Mouse (Mus musculus) heart, embryonic 10.5 days (tissue): ENCODE measurements around the gene Mdm2. TPM values are rescaled to one million over a fixed set of nuclear protein-coding genes. Genes with fewer than 3 reads are reported as not detected.

ENCODE experiments used
- DNase-seq: peaks from one replicate; pipeline ENCODE4 v3.0.0-alpha.2; 2017; ENCODE audit warnings: low spot score
- H3K27ac ChIP-seq: fragments of 300-500 bp; sonication (generic); 2 replicates; pipeline ENCODE4 v1.5.1; 2016; ENCODE audit warnings: mild to moderate bottlenecking
- H3K27me3 ChIP-seq: fragments of 300-500 bp; sonication (generic); 2 replicates; pipeline ENCODE4 v1.6.1; 2016; ENCODE audit warnings: mild to moderate bottlenecking; ENCODE audit not compliant: poor library complexity, insufficient read depth, severe bottlenecking
- H3K36me3 ChIP-seq: fragments of 300-500 bp; sonication (generic); 2 replicates; pipeline ENCODE4 v1.6.1; 2016; ENCODE audit warnings: mild to moderate bottlenecking, moderate library complexity
- H3K4me1 ChIP-seq: fragments of 300-500 bp; sonication (generic); 2 replicates; pipeline ENCODE4 v1.6.1; 2016; ENCODE audit warnings: mild to moderate bottlenecking
- H3K4me3 ChIP-seq: fragments of 300-500 bp; sonication (generic); 2 replicates; pipeline ENCODE4 v1.5.1; 2016; ENCODE audit warnings: mild to moderate bottlenecking, moderate library complexity
- H3K9me3 ChIP-seq: fragments of 300-500 bp; sonication (generic); 2 replicates; pipeline ENCODE4 v1.6.1; 2016; ENCODE audit warnings: mild to moderate bottlenecking, moderate library complexity
- WGBS: fragments of 180-500 bp; shearing (Covaris S2); methylation state at CpG from one replicate; pipeline ENCODE4 v1.1.7; 2016; 5-methylcytosine and 5-hydroxymethylcytosine counted together
- polyA plus RNA-seq: library from polyadenylated mRNA; unstranded; fragments of >200 nt; fragmentation: Nextera tagmentation; extraction: Ambion mirVana; gene quantifications from 2 replicates; pipeline ENCODE4 v1.2.1, GENCODE M21; 2016

The Mdm2 gene
- polyA plus RNA-seq, 1 experiment from 2014 or later: 56.4 TPM

DNA sequence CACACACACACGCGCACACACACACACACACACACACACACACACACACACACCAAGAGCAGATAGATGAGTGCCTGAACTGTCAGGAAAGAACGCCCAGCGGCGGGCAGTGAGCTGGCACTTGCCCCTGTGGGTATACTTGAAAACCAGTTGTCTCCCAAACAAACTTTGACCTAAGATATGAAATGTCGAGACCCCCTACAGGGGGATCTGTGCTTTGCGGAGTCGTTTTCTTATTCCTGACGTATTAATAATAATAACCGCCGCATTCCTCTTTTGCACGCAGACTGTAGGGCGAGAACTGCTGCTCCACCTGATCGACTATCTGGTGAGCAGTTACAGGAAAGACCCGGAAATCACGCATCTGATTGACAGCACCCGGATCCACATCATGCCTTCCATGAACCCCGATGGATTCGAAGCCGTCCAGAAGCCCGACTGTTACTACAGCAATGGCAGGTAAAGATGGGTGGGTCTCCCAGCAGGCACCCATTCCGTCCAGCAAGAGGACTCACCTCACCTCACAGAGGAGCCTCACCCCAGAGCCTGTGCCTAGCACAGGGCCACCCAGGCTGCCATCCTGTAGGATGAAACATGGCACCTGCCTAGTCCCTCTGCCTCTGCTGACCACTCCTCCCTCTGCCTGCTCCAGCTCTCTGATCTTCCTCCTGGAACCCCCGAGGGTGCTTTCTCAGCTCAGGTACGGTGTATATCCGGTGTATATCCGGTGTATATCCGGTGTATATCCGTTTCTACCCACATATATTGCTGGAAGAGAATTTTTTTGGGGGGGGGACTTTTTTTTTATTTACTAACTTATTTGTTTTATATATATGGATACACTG is 42.7 kb downstream of the Mdm2 start:
- DNase-seq: no peak
- H3K27ac ChIP-seq: no peak overlapping the region
- H3K9me3 ChIP-seq: no peaks in the 10 kb centered on the region
- H3K36me3 ChIP-seq: no peaks in the 10 kb centered on the region
- H3K4me1 ChIP-seq: peaks cover 11% of the 10 kb centered on the region
- H3K4me3 ChIP-seq: no peak overlapping the region
- no peaks in the 10 kb centered on the region for H3K27me3 ChIP-seq
- WGBS: 88% methylated on average over 28 of the region's 28 CpGs

- no peak overlapping the region for H3K4me3 ChIP-seq
- no peaks in the 10 kb centered on the region for H3K27me3 ChIP-seq
- no peak for DNase-seq
- 89% methylated on average over 9 of the region's 9 CpGs for WGBS
- H3K27ac ChIP-seq: no peak overlapping the region
- peaks cover 11% of the 10 kb centered on the region for H3K4me1 ChIP-seq
- no peaks in the 10 kb centered on the region for H3K36me3 ChIP-seq
- H3K9me3 ChIP-seq: no peaks in the 10 kb centered on the region
Observed at GRCm38 (mm10) chr10:117666947-117667630, 43.5 kb downstream of the Mdm2 start.

DNA sequence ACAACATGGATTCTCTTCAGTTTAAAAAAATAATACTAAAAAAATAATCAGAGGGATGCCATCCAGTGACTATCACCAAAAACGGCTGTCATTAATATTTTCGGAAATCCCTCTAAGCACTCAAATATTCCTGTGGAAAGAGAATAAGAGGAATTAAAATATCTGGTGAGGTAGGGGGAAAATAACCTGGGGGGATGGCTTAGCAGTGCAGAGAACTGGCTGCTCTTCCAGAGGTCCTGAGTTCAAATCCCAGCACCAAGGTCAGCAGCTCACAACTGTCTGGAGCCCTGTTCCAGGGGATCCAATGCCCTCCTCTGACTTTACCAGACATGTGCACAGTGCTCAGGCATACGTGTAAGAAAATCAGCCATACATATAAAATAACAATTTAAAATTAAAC is 44.2 kb downstream of the Mdm2 start:
- Histone ChIP-seq H3K27ac (no peak overlapping the region), H3K9me3 (no peaks in the 10 kb centered on the region), H3K4me3 (no peak overlapping the region), H3K36me3 (no peaks in the 10 kb centered on the region), H3K4me1 (peaks cover 11% of the 10 kb centered on the region), H3K27me3 (no peaks in the 10 kb centered on the region)
- no peak for DNase-seq
- WGBS: 88% methylated on average over 3 of the region's 3 CpGs

- Histone ChIP-seq H3K36me3 (no peaks in the 10 kb centered on the region), H3K4me3 (no peak overlapping the region), H3K27ac (no peak overlapping the region), H3K27me3 (no peaks in the 10 kb centered on the region), H3K4me1 (peaks cover 11% of the 10 kb centered on the region), H3K9me3 (no peaks in the 10 kb centered on the region)
- 78% methylated on average over 9 of the region's 9 CpGs for WGBS
- no peak for DNase-seq
Observed at GRCm38 (mm10) chr10:117665376-117666275, 44.9 kb downstream of the Mdm2 start.

GRCm38 (mm10) chr10:117664926-117665209 is 45.7 kb downstream of the Mdm2 start:
- no peaks in the 10 kb centered on the region for H3K9me3 ChIP-seq
- no peaks in the 10 kb centered on the region for H3K27me3 ChIP-seq

GRCm38 (mm10) chr10:117664208-117664925 is 46.2 kb downstream of the Mdm2 start:
- peak overlapping the region; percentile 47; the same call in 1 of the 2 replicates for H3K27ac ChIP-seq
- no peak for DNase-seq

More at GRCm38 (mm10) chr10:117664926-117665209, 45.7 kb downstream of the Mdm2 start:
- Histone ChIP-seq H3K36me3 (no peaks in the 10 kb centered on the region), H3K27ac (no peak overlapping the region), H3K4me3 (no peak overlapping the region), H3K4me1 (peaks cover 11% of the 10 kb centered on the region)
- DNase-seq: no peak

DNA sequence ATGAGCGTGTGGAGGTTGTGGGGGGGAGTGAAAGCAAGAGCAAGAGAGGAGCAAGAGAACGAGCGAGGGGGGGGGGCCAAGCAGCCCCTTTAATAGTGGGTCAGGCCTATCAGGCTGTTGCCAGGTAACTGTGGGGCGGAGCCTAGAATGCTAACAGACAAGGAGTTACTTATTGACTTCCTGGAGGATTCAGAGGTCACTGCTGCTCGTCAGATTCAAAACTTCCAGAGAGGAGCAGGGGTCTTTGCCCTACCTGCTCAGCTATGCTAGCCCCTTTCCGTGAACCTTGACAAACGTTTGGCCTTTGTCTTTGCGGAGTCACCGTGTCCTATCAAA is 46.7 kb downstream of the Mdm2 start:
- WGBS: 12% methylated on average over 9 of the region's 9 CpGs
- Histone ChIP-seq H3K27me3 (no peaks in the 10 kb centered on the region), H3K27ac (peak overlapping the region; percentile 47; the same call in 1 of the 2 replicates), H3K36me3 (no peaks in the 10 kb centered on the region), H3K9me3 (no peaks in the 10 kb centered on the region), H3K4me3 (peak overlapping the region; percentile 49), H3K4me1 (peaks cover 11% of the 10 kb centered on the region)
- no peak for DNase-seq

More at GRCm38 (mm10) chr10:117664208-117664925, 46.2 kb downstream of the Mdm2 start:
- H3K4me3 ChIP-seq: peak overlapping the region; percentile 49
- no peaks in the 10 kb centered on the region for H3K36me3 ChIP-seq
- H3K4me1 ChIP-seq: peaks cover 11% of the 10 kb centered on the region
- WGBS: 54% methylated on average over 14 of the region's 14 CpGs
- no peaks in the 10 kb centered on the region for H3K9me3 ChIP-seq
- H3K27me3 ChIP-seq: no peaks in the 10 kb centered on the region

DNA sequence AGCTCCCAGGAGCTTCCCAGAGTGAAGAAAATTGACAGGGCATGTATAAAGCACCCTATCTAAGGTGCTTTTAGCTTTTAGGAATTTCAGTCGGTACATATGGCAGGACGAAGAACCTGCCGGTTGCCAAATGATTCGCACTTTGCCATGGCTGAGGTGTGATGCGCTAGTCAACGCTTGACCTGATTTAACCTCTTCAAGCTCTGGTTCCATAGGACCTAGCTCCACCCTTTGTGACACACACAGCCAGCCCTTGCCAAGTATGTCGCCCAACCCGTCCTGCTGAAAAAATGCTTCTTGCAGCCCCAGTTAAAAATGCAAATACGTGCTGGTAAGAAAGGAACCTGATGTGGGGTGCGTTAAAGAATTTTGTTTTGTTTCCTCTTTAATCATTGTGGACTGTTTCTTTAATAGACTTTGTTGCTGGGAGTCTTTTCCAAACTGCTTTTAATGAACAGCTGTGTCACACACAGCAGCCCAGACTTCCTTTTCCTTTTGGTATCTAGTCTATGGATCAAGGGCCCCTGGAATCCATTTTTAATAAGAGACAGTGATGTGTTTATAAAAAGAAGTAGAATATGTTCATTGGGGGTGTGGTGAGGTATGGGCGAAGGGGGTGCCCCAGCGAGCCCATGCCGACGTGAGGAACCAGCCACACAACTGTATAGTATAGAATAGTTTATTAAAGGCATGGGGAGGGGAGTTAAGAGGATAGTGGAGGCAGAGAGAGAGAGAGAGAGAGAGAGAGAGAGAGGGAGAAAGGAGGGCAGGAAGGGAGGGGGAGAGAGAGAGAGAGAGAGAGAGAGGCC is 47.3 kb downstream of the Mdm2 start:
- H3K36me3 ChIP-seq: no peaks in the 10 kb centered on the region
- peak overlapping the region; percentile 47; the same call in 1 of the 2 replicates for H3K27ac ChIP-seq

DNA sequence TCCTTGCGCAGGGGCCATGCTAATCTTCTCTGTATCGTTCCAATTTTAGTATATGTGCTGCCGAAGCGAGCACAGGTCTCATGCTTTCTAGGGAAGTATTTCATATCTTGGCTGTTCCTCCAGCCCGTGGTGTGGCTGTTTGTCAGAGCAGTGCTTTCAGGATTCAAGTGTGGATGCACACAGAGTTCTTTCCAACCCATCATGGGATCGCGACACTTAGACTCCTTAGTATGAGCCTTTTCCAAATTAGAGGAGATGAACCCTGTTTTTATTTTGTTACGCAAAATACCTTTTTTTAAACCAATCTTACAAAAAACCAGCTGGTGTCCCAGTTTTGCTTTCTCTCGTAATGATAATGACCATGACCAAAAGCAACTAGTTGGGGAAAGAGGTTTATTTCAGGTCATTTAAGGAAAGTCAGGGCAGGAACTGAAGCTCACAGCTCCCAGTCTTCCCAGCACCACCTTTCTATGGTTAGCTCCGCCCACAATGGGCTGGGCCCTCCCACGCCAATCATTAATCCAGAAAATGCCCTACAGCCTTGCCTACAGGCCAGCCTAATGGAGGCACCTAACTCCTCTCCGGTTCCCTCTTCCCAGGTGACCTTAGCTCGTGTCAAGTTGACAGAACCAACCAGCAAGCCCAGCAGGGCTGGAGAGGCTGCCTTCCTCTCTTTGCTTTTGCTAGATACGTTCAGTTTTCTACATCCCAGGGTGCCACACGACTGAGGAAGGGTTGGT is 48.1 kb downstream of the Mdm2 start:
- Histone ChIP-seq H3K27ac (no peak overlapping the region), H3K4me1 (peaks cover 11% of the 10 kb centered on the region), H3K36me3 (no peaks in the 10 kb centered on the region), H3K4me3 (no peak overlapping the region), H3K9me3 (no peaks in the 10 kb centered on the region), H3K27me3 (no peaks in the 10 kb centered on the region)
- 75% methylated on average over 15 of the region's 15 CpGs for WGBS
- no peak for DNase-seq

More for the DNA sequence above, 47.3 kb downstream of the Mdm2 start:
- Histone ChIP-seq H3K27me3 (no peaks in the 10 kb centered on the region), H3K9me3 (no peaks in the 10 kb centered on the region), H3K4me3 (peak overlapping the region; percentile 49), H3K4me1 (peaks cover 11% of the 10 kb centered on the region)
- WGBS: 69% methylated on average over 14 of the region's 14 CpGs
- no peak for DNase-seq

DNA sequence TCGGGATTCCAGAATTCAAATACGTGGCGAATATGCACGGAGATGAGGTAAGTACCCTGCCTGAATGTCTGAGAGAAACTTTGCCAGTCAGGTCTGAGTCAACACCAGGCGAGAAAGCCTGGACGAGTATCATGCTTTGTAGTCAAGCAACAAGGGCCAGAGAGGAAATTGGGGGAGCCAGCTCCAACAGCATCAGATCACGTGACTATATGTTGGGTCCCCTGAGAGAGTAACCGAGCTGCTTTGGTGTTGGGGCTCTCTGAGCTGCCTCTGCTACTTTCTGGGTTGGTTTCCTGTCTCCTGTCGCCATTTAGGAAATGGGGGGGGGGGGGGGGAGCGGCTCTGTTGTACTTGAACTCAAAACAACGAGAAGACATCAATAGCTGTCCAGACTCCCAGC is 50.7 kb downstream of the Mdm2 start:
- H3K36me3 ChIP-seq: no peaks in the 10 kb centered on the region
- WGBS: 57% methylated on average over 11 of the region's 11 CpGs
- no peaks in the 10 kb centered on the region for H3K27me3 ChIP-seq
- H3K9me3 ChIP-seq: no peaks in the 10 kb centered on the region
- H3K4me1 ChIP-seq: peaks cover 11% of the 10 kb centered on the region
- no peak for DNase-seq
- H3K27ac ChIP-seq: no peak overlapping the region
- H3K4me3 ChIP-seq: no peak overlapping the region

DNA sequence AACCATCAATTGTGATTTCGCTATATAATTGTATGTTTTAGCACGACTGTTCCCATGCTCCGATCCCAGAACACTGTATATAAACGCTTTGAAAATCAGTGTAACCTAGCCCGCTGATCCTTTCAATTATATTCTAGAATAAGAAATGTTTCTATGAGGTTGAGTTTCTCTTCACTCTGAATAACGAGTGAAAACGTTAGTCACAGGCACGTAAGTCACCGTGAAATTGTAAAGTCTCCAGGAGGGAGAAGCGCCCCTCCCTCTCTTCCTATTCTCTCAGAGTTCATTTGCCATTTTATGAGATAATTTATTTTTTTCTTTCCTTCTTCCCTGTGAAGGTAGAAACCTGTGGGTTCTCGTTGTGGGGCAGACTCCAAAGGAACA is 51.1 kb downstream of the Mdm2 start:
- Histone ChIP-seq H3K4me3 (no peak overlapping the region), H3K36me3 (no peaks in the 10 kb centered on the region), H3K27me3 (no peaks in the 10 kb centered on the region), H3K27ac (no peak overlapping the region), H3K9me3 (no peaks in the 10 kb centered on the region), H3K4me1 (peaks cover 11% of the 10 kb centered on the region)
- DNase-seq: no peak
- WGBS: 79% methylated on average over 11 of the region's 11 CpGs
